Mouse (Mus musculus) left cerebral cortex, postnatal 25 days (tissue): ENCODE results near the gene Rcor3. TPM values are rescaled to one million over a fixed set of nuclear protein-coding genes. Genes with fewer than 3 reads are reported as not detected.
A peak's percentile ranks its signal among the peaks of the same experiment; 100 is the strongest.

Experiments
- DNase-seq, 2 experiments: peaks; one replicate each; pipeline ENCODE4 v3.0.0; 2022; ENCODE audit warnings: low spot score in 2 of 2, mixed read lengths in 1 of 2
- intact Hi-C: fragments of 180-260 bp; cut with DNase I; formaldehyde crosslinking; loops from one replicate; pipeline ENCODE4 v1.15.1; 2025
- total RNA-seq, 2 experiments: library from RNA; stranded (reverse); gene quantifications; 2 replicates each; pipeline ENCODE4 v1.2.3; 2021

Gene Rcor3
- total RNA-seq = 10 to 100 TPM; 28.0 to 31.3 TPM

- DNase-seq = peak; percentile 66 to 80
- intact Hi-C loops = no loop called here
Observed at GRCm38 (mm10) chr1:192137926-192138910, at the start of gene Rcor3. Gene Rcor3 (minus strand): TSS chr1:192138062.

GRCm38 (mm10) chr1:192181696-192182257, 43.9 kb upstream of the Rcor3 start:
- intact Hi-C loops = no loop called here
- DNase-seq = no peak

GRCm38 (mm10) chr1:192179877-192180276, 42.0 kb upstream of the Rcor3 start:
- intact Hi-C loops = no loop called here
- DNase-seq = no peak

- intact Hi-C loops = loop anchor here (1.0 kb wide), 1 partner anchor 18 kb away; no protein-coding TSS in a partner anchor
- DNase-seq = no peak
Observed at GRCm38 (mm10) chr1:192171477-192171876, 33.6 kb upstream of the Rcor3 start.

GRCm38 (mm10) chr1:192151179-192151578, 13.3 kb upstream of the Rcor3 start:
- intact Hi-C loops = no loop called here
- peak in 1 of 2 experiments; percentile 22 for DNase-seq

DNA sequence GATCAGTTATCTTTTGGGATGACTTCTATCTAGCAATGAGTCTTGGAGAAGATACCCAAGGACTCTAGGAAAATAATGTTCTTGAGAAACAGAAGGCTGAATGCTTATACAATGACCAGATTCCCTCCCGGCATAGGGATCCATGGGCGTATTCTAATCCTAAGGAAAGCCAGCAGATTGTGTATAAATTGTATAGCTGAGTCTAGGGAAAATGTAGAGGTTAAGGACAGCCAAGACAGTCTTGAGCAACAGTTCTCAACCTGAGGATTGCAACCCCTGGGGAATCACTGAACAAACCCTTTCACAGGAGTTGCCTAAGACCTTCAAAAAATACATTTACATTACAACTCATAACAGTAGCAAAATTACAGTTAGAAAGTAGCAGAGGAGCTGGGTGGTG, 2.5 kb upstream of the Rcor3 start:
- no peak for DNase-seq
- intact Hi-C loops = no loop called here

GRCm38 (mm10) chr1:192137291-192137925, 454 bp downstream of the Rcor3 start:
- intact Hi-C loops = no loop called here
- DNase-seq = peak in 1 of 2 experiments; percentile 32

GRCm38 (mm10) chr1:192136561-192137290, 1.1 kb downstream of the Rcor3 start:
- intact Hi-C loops = no loop called here
- DNase-seq = peak; percentile 81 to 90

GRCm38 (mm10) chr1:192130202-192130601, 7.7 kb downstream of the Rcor3 start:
- no peak for DNase-seq

DNA sequence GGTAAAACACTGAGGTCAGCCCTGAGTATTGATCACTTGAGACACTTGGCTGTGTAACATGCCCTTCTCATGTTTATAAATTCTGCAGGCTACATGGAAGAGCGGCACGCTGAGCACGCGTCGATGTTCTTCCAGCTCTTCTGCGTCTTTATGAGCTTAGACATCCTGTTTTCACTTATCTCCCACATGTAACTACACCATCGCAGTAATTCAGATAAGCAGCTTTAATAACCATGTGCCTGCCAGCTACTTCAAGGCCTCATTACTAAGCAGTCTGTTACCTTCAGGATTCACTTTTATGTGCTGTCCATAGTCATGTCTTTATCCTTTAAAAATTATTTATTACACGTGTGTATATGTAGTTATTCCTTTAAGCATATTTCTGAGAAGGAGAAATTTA, 9.5 kb downstream of the Rcor3 start:
- DNase-seq = no peak
- intact Hi-C loops = no loop called here

More at GRCm38 (mm10) chr1:192130202-192130601, 7.7 kb downstream of the Rcor3 start:
- intact Hi-C loops = no loop called here

DNA sequence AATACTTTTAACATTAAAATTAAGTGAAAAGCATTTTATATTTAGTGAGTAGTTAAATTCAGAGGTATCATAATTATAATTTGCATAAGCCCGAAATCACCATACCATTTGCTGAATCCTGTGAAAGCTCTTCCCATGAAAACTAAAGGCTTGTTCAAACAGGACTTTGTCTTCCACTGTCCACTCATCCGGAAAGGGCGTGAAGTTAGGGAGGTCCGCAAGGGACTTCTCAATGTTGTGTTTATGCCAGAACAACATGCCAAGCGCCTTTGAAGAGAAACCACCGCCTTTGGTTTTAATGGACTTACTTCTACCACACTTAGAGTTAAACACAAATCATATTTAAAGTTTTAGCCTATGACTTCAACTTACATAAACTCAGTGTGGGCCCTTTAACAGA, 12.1 kb downstream of the Rcor3 start:
- DNase-seq = no peak

GRCm38 (mm10) chr1:192116262-192116661, 21.6 kb downstream of the Rcor3 start:
- no peak for DNase-seq
- intact Hi-C loops = no loop called here

More for the DNA sequence above, 12.1 kb downstream of the Rcor3 start:
- intact Hi-C loops = no loop called here

GRCm38 (mm10) chr1:192115378-192115777, 22.5 kb downstream of the Rcor3 start:
- intact Hi-C loops = no loop called here
- no peak for DNase-seq

DNA sequence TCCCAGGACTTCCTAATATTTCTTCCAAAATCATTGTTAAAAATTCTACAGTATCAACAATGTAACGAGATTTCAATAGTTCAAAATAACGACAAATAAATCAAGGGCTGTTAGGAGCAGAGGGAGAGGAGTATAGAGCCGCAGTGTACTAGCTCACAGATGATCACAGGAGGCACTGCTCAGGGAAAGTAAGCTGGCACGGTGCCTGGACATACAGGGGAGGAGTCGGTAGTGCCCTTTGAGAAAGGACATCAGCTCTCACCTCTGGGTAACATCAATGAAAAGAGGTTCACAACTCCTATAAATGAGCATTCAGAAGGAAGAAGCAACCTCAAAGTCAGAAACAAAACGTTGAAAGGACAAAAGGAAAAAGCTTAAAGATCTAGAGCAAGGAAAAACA, 28.7 kb downstream of the Rcor3 start:
- intact Hi-C loops = no loop called here
- DNase-seq = no peak

- intact Hi-C loops = no loop called here
- DNase-seq = peak in 1 of 2 experiments; percentile 48
Observed at GRCm38 (mm10) chr1:192107352-192107751, 30.5 kb downstream of the Rcor3 start.

DNA sequence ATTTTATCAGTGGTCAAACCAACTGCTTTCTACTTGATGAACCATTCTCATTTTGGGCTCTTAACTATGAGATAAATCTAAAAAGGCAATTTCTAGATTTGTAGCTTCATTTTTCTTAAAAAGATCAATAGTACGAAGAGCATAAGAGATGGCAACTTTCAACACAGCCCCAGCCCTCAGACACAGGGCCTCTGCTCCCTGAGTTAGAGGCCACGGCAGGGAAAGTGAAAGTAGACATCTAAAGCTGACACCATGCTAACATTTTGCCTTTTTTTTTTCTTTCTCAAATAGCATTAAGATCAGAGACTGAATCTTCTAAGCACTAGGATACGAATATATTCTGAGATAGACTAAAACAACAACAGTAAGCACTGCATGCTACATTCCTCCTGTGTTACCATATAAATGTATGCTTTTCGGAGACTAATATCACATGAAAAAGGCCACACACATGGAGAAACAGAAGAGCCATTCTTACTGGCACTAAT, 31.9 kb downstream of the Rcor3 start:
- intact Hi-C loops = no loop called here
- DNase-seq = no peak

- DNase-seq = no peak
- intact Hi-C loops = no loop called here
Observed at GRCm38 (mm10) chr1:192104021-192104420, 33.8 kb downstream of the Rcor3 start.

DNA sequence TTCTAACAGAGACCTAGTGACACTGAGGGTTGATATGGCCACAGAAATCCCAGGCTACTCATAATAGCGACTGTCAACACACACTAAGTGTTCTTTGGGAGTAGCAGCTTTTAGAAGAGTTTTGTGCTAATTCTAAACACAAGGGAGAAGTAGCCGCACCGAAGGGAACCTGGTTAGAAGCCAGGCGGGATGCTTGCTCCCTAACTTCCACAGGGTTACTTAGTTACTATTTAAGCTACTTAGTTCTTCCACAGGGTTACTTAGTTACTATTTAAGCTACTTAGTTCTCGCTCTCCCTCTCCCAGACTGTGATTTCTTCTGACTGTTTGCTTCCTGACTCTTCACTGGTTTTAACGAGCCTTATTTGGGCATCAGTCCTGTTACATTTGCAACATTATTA, 34.7 kb downstream of the Rcor3 start:
- intact Hi-C loops = no loop called here
- no peak for DNase-seq

DNA sequence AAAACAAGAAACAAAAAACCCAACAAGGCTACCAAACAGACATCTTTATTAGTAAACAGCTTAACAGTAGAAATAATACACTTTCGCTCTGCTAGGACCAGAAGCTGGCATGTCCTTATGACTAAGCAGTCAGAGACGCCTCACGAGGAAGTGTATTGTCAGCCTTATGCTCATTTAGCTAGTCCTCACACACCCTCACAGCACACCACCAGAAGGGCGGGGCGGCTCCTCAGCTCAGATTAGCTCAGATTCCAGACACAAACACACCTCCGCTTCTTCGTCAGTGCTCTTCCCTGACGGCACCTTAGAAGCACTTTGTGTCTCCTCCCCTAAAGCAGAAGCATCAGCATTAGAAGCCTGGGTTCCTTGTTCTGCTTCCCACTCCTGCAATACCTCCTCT, 36.5 kb downstream of the Rcor3 start:
- intact Hi-C loops = no loop called here
- DNase-seq = peak; percentile 53 to 92

GRCm38 (mm10) chr1:192100742-192101141, 37.1 kb downstream of the Rcor3 start:
- DNase-seq = no peak
- intact Hi-C loops = no loop called here
